Mouse (Mus musculus) c-Kit-positive CD71-negative TER-119-negative erythroid progenitor cells, embryonic 14.5 days (primary cell): Measurements from ENCODE around the gene Sppl2c.
A peak's percentile ranks its signal among the peaks of the same experiment; 100 is the strongest.

Source experiments
- DNase-seq: peaks from one replicate; pipeline ENCODE4 v3.0.0-alpha.2; 2013; ENCODE audit warnings: low read depth

The Sppl2c gene

GRCm38 (mm10) chr11:104186135-104186836, at the start of gene Sppl2c:
Sppl2c (plus strand) TSS chr11:104186327.
- DNase-seq, result no peak

GRCm38 (mm10) chr11:104138976-104139375, 47.2 kb upstream of the Sppl2c start:
- DNase-seq, result no peak

- no peak for DNase-seq
Observed at GRCm38 (mm10) chr11:104144930-104145329, 41.2 kb upstream of the Sppl2c start.

GRCm38 (mm10) chr11:104148787-104149186, 37.3 kb upstream of the Sppl2c start:
- no peak for DNase-seq

- DNase-seq, result no peak
Observed at GRCm38 (mm10) chr11:104150911-104151310, 35.2 kb upstream of the Sppl2c start.

- no peak for DNase-seq
Observed at GRCm38 (mm10) chr11:104154332-104154731, 31.8 kb upstream of the Sppl2c start.

- DNase-seq, result no peak
Observed at GRCm38 (mm10) chr11:104154820-104155635, 31.1 kb upstream of the Sppl2c start.

- no peak for DNase-seq
Observed at GRCm38 (mm10) chr11:104155899-104156298, 30.2 kb upstream of the Sppl2c start.

GRCm38 (mm10) chr11:104156391-104156790, 29.7 kb upstream of the Sppl2c start:
- DNase-seq, result no peak

GRCm38 (mm10) chr11:104157603-104158259, 28.4 kb upstream of the Sppl2c start:
- peak; percentile 18 for DNase-seq

GRCm38 (mm10) chr11:104158260-104158907, 27.7 kb upstream of the Sppl2c start:
- DNase-seq, result no peak

- DNase-seq, result no peak
Observed at GRCm38 (mm10) chr11:104159769-104160272, 26.3 kb upstream of the Sppl2c start.

GRCm38 (mm10) chr11:104161153-104161552, 25.0 kb upstream of the Sppl2c start:
- DNase-seq, result no peak

GRCm38 (mm10) chr11:104164257-104164656, 21.9 kb upstream of the Sppl2c start:
- no peak for DNase-seq

- peak; percentile 34 for DNase-seq
Observed at GRCm38 (mm10) chr11:104171281-104171781, 14.8 kb upstream of the Sppl2c start.

- no peak for DNase-seq
Observed at GRCm38 (mm10) chr11:104178893-104179292, 7.2 kb upstream of the Sppl2c start.

- DNase-seq, result no peak
Observed at GRCm38 (mm10) chr11:104179804-104180203, 6.3 kb upstream of the Sppl2c start.

GRCm38 (mm10) chr11:104182141-104182540, 4.0 kb upstream of the Sppl2c start:
- DNase-seq, result no peak

- no peak for DNase-seq
Observed at GRCm38 (mm10) chr11:104186837-104187150, 667 bp downstream of the Sppl2c start.

GRCm38 (mm10) chr11:104187766-104188165, 1.6 kb downstream of the Sppl2c start:
- DNase-seq, result no peak

GRCm38 (mm10) chr11:104190008-104190407, 3.9 kb downstream of the Sppl2c start:
- no peak for DNase-seq

- no peak for DNase-seq
Observed at GRCm38 (mm10) chr11:104195382-104195781, 9.3 kb downstream of the Sppl2c start.
